Mouse (Mus musculus) naive thymus-derived CD4-positive, alpha-beta T cell, adult 2 months (primary cell): ENCODE measurements at regions not wholly inside any gene's neighbourhood (a gene's known extent, or its start where the extent isn't known, plus 50 kb on each side); places are given as distances from the start of the nearest gene placed in this dataset.
A peak's percentile ranks its signal among the peaks of the same experiment; 100 is the strongest.

Experiments used
- DNase-seq: peaks from one replicate; pipeline ENCODE4 v3.0.0-alpha.2; 2011; ENCODE audit warnings: low read depth

GRCm38 (mm10) chr15:59786706-59787425 lies 229.5 kb downstream of the 4933412E24Rik start:
- DNase-seq, result no peak

GRCm38 (mm10) chr15:59785981-59786380 lies 230.4 kb downstream of the 4933412E24Rik start:
- DNase-seq, result no peak

GRCm38 (mm10) chr15:59784556-59784929 lies 231.9 kb downstream of the 4933412E24Rik start:
- DNase-seq, result no peak

GRCm38 (mm10) chr15:59783782-59784555 lies 232.4 kb downstream of the 4933412E24Rik start:
- no peak for DNase-seq

- no peak for DNase-seq
Observed at GRCm38 (mm10) chr15:59783393-59783781, 233.0 kb downstream of the 4933412E24Rik start.

- no peak for DNase-seq
Observed at GRCm38 (mm10) chr15:59780506-59780905, 235.9 kb downstream of the 4933412E24Rik start.

GRCm38 (mm10) chr15:59777307-59777871 lies 239.0 kb downstream of the 4933412E24Rik start:
- no peak for DNase-seq

GRCm38 (mm10) chr15:59775781-59776180 lies 240.6 kb downstream of the 4933412E24Rik start:
- no peak for DNase-seq

GRCm38 (mm10) chr15:59773983-59774382 lies 242.4 kb downstream of the 4933412E24Rik start:
- no peak for DNase-seq

- DNase-seq, result no peak
Observed at GRCm38 (mm10) chr15:59772595-59772994, 243.8 kb downstream of the 4933412E24Rik start.

GRCm38 (mm10) chr15:59762061-59762460 lies 254.4 kb downstream of the 4933412E24Rik start:
- peak; percentile 3 for DNase-seq

- no peak for DNase-seq
Observed at GRCm38 (mm10) chr15:59760490-59760889, 255.9 kb downstream of the 4933412E24Rik start.

- DNase-seq, result no peak
Observed at GRCm38 (mm10) chr15:59759566-59759965, 256.8 kb downstream of the 4933412E24Rik start.

- no peak for DNase-seq
Observed at GRCm38 (mm10) chr15:59758971-59759370, 257.4 kb downstream of the 4933412E24Rik start.

GRCm38 (mm10) chr15:59756141-59756540 lies 260.3 kb downstream of the 4933412E24Rik start:
- no peak for DNase-seq

GRCm38 (mm10) chr15:59754906-59755305 lies 261.5 kb downstream of the 4933412E24Rik start:
- no peak for DNase-seq

GRCm38 (mm10) chr15:59752277-59752676 lies 264.1 kb downstream of the 4933412E24Rik start:
- DNase-seq, result no peak

- no peak for DNase-seq
Observed at GRCm38 (mm10) chr15:59746290-59746689, 270.1 kb downstream of the 4933412E24Rik start.

- DNase-seq, result no peak
Observed at GRCm38 (mm10) chr15:59744411-59744931, 271.9 kb downstream of the 4933412E24Rik start.

- DNase-seq, result peak; percentile 40
Observed at GRCm38 (mm10) chr15:59739197-59739596, 277.2 kb downstream of the 4933412E24Rik start.

GRCm38 (mm10) chr15:59737247-59737646 lies 279.2 kb downstream of the 4933412E24Rik start:
- DNase-seq, result no peak

GRCm38 (mm10) chr15:59734376-59734775 lies 282.0 kb downstream of the 4933412E24Rik start:
- DNase-seq, result no peak

GRCm38 (mm10) chr15:59733932-59734331 lies 282.5 kb downstream of the 4933412E24Rik start:
- no peak for DNase-seq
